Mouse (Mus musculus) CH12.LX (cell line): ENCODE data around the gene Ocrl. TPM values are rescaled to one million over a fixed set of nuclear protein-coding genes. Genes with fewer than 3 reads are reported as not detected.

ENCODE experiments used
- DNase-seq: peaks from one replicate; pipeline ENCODE4 v3.0.0-alpha.2; 2013; ENCODE audit errors: extremely low read depth
- H3K27ac ChIP-seq: 2 replicates; pipeline ENCODE4 v1.5.1; 2012; ENCODE audit warnings: low read depth, mild to moderate bottlenecking, control low read depth, moderate library complexity; ENCODE audit not compliant: insufficient read depth
- H3K27me3 ChIP-seq: replicated peaks from 2 replicates; pipeline ENCODE3; 2012; ENCODE audit warnings: inconsistent platforms
- H3K36me3 ChIP-seq, 2 experiments: replicated peaks in 1 of 2; 2 replicates each; pipeline versions ENCODE3 to v1.6.1; 2012; ENCODE audit warnings: inconsistent platforms in 1 of 2, low read length in 1 of 2, mild to moderate bottlenecking in 1 of 2, mixed read lengths in 1 of 2, moderate library complexity in 1 of 2; ENCODE audit not compliant: control insufficient read depth in 1 of 2, insufficient read depth in 1 of 2
- H3K4me1 ChIP-seq, 2 experiments: 2 replicates each; pipeline ENCODE4 v1.6.1; 2012; ENCODE audit warnings: inconsistent platforms in 1 of 2, moderate library complexity in 1 of 2; ENCODE audit not compliant: insufficient read depth in 2 of 2, control insufficient read depth in 1 of 2
- H3K4me2 ChIP-seq: 2 replicates; pipeline ENCODE4 v1.6.1; 2012; ENCODE audit warnings: low read depth, mild to moderate bottlenecking, control low read depth; ENCODE audit not compliant: poor library complexity, insufficient read depth, severe bottlenecking
- H3K4me3 ChIP-seq, 3 experiments: fragments of 150-350 bp in 1 of 3; sonication (generic) in 1 of 3; replicated peaks in 1 of 3; 2 replicates each; pipeline versions ENCODE3 to v1.5.1; 2011 to 2012; ENCODE audit warnings: low read depth in 2 of 3, low read length in 2 of 3, mild to moderate bottlenecking in 2 of 3, moderate library complexity in 2 of 3, control low read depth in 1 of 3, improper control_type of control experiment in 1 of 3, inconsistent platforms in 1 of 3, mixed read lengths in 1 of 3; ENCODE audit not compliant: poor library complexity in 1 of 3
- H3K79me2 ChIP-seq: replicated peaks from 2 replicates; pipeline ENCODE4 v1.6.1; 2012; ENCODE audit warnings: mild to moderate bottlenecking, moderate library complexity; ENCODE audit not compliant: control insufficient read depth, poor library complexity, insufficient read depth, severe bottlenecking; ENCODE audit errors: extremely low read depth
- H3K9ac ChIP-seq: 2 replicates; pipeline ENCODE4 v1.6.1; 2012; ENCODE audit warnings: low read depth, mild to moderate bottlenecking, control low read depth, moderate library complexity; ENCODE audit not compliant: insufficient read depth
- H3K9me3 ChIP-seq: replicated peaks from 2 replicates; pipeline ENCODE3; 2012; ENCODE audit warnings: low read length, inconsistent platforms, mixed read lengths
- EP300 ChIP-seq: IDR thresholded peaks from 2 replicates; pipeline ENCODE4 v1.6.1; 2011; ENCODE audit warnings: low read length, improper control_type of control experiment
- GABPA ChIP-seq: IDR thresholded peaks from 2 replicates; pipeline ENCODE4 v1.6.1; 2012; ENCODE audit warnings: low read depth, low read length, improper control_type of control experiment, inconsistent platforms; ENCODE audit not compliant: insufficient replicate concordance
- IRF4 ChIP-seq: IDR thresholded peaks from 2 replicates; pipeline ENCODE4 v1.6.1; 2014; ENCODE audit warnings: low read depth, mild to moderate bottlenecking, inconsistent platforms, low read length, improper control_type of control experiment
- JUN ChIP-seq: IDR thresholded peaks from 2 replicates; pipeline ENCODE4 v1.6.1; 2011; ENCODE audit warnings: low read depth, mild to moderate bottlenecking, low read length, improper control_type of control experiment, moderate library complexity; ENCODE audit not compliant: insufficient read depth
- MAFK ChIP-seq: IDR thresholded peaks from 2 replicates; pipeline ENCODE4 v1.6.1; 2011; ENCODE audit warnings: low read length, improper control_type of control experiment; ENCODE audit not compliant: insufficient replicate concordance
- MAZ ChIP-seq: IDR thresholded peaks from 2 replicates; pipeline ENCODE4 v1.6.1; 2012; ENCODE audit warnings: low read depth, mild to moderate bottlenecking, inconsistent platforms, low read length, improper control_type of control experiment, moderate library complexity
- MEF2A ChIP-seq: IDR thresholded peaks from 2 replicates; pipeline ENCODE4 v1.6.1; 2014; ENCODE audit warnings: low read depth, mild to moderate bottlenecking, inconsistent platforms, low read length, improper control_type of control experiment, borderline replicate concordance
- NRF1 ChIP-seq: IDR thresholded peaks from 2 replicates; pipeline ENCODE4 v1.6.1; 2014; ENCODE audit warnings: low read depth, mild to moderate bottlenecking, inconsistent platforms, low read length, improper control_type of control experiment, moderate library complexity
- PAX5 ChIP-seq: IDR thresholded peaks from 2 replicates; pipeline ENCODE4 v1.6.1; 2012; ENCODE audit warnings: low read length, inconsistent platforms, mixed read lengths
- POLR2A ChIP-seq: IDR thresholded peaks from 2 replicates; pipeline ENCODE4 v1.6.1; 2011; ENCODE audit warnings: low read depth, mild to moderate bottlenecking, improper control_type of control experiment, low read length
- TBP ChIP-seq: conservative IDR thresholded peaks from 2 replicates; pipeline ENCODE4 v1.6.1; 2011; ENCODE audit warnings: low read depth, low read length, improper control_type of control experiment
- TCF12 ChIP-seq: IDR thresholded peaks from 2 replicates; pipeline ENCODE4 v1.6.1; 2014; ENCODE audit warnings: low read depth, mild to moderate bottlenecking, inconsistent platforms, low read length, improper control_type of control experiment
- UBTF ChIP-seq: IDR thresholded peaks from 2 replicates; pipeline ENCODE4 v1.6.1; 2012; ENCODE audit warnings: low read depth, mild to moderate bottlenecking, inconsistent platforms, low read length, improper control_type of control experiment, moderate library complexity
- USF2 ChIP-seq: conservative IDR thresholded peaks from 2 replicates; pipeline ENCODE4 v1.6.1; 2011; ENCODE audit warnings: low read depth, low read length, improper control_type of control experiment
- ZC3H11A ChIP-seq: IDR thresholded peaks from 2 replicates; pipeline ENCODE4 v1.6.1; 2012; ENCODE audit warnings: low read depth, mild to moderate bottlenecking, inconsistent platforms, low read length, improper control_type of control experiment
- ZMIZ1 ChIP-seq: IDR thresholded peaks from 2 replicates; pipeline ENCODE4 v1.6.1; 2012; ENCODE audit warnings: low read depth, mild to moderate bottlenecking, inconsistent platforms, low read length, improper control_type of control experiment
- dilution Hi-C: fragments of 300-500 bp; cut with MboI; formaldehyde crosslinking; loops from 2 replicates; pipeline ENCODE4 v1.14.3; 2020; ENCODE audit warnings: low sequenced_read_pairs; ENCODE audit not compliant: extremely low pct_unique_long_range_greater_than_20kb, extremely low pct_ligation_motif_present
- in situ Hi-C: fragments of 300-500 bp; cut with MboI; formaldehyde crosslinking; loops from 3 replicates; pipeline ENCODE4 v1.14.3; 2019; ENCODE audit warnings: low sequenced_read_pairs, low pct_ligation_motif_present, low pct_unique_long_range_greater_than_20kb, mixed read lengths
- polyA plus RNA-seq: library from polyadenylated mRNA; unstranded; fragments of >175 nt; gene quantifications from 2 replicates; pipeline ENCODE4 v1.2.1, GENCODE M21; 2012; ENCODE audit warnings: low read depth; ENCODE audit not compliant: insufficient read length
- total RNA-seq, 2 experiments: library from RNA; depleted of rRNA; stranded (reverse); fragments of 300-350 nt in 1 of 2; fragments of >200 nt in 1 of 2; gene quantifications; 2 replicates each; pipeline ENCODE4 v1.2.3; 2012 to 2014

The Ocrl gene
- total and polyA plus RNA-seq, 3 experiments = 2.6 to 7.1 (median 3.8) TPM

DNA sequence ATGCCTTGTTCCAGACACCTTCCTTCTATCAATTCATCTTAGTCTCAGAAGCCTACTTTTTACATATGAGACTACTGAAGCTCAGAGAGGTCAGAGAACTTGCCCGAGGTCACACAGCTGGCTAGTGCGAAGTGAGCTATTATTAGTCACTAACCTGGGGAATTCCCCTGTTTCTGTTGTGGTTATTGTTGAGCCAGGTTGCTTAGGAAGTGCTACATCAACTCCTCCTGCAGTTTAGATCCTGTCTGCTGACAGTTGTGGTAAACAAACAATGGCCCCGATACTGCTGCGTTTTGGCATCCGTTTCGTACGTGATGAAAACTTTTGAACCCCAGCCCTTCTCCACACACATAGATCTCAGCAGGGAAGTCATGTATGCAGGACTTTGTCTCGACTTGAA, 86.2 kb downstream of the Ocrl start:
- H3K4me2 ChIP-seq = no peak overlapping the region
- no peaks in the 10 kb centered on the region for H3K79me2 ChIP-seq
- H3K9ac ChIP-seq = no peak overlapping the region
- H3K36me3 ChIP-seq = no peaks in the 10 kb centered on the region
- H3K9me3 ChIP-seq = no peaks in the 10 kb centered on the region
- dilution Hi-C loops = no loop called here
- TF ChIP-seq MEF2A = peak; percentile 27; the same call in 1 of the 2 replicates
- TF ChIP-seq POLR2A = no peak
- H3K27me3 ChIP-seq = no peaks in the 10 kb centered on the region
- in situ Hi-C loops = loop anchor here (10.0 kb wide), 2 partner anchors 256 to 406 kb away; partner anchors contain the start of gene Utp14a
- no peak overlapping the region for H3K27ac ChIP-seq
- peaks cover 3 to 12% of the 10 kb centered on the region in 2 experiments; a peak in 3 of 4 replicates for H3K4me1 ChIP-seq
- DNase-seq = peak; percentile 34
- H3K4me3 ChIP-seq = no peak overlapping the region

DNA sequence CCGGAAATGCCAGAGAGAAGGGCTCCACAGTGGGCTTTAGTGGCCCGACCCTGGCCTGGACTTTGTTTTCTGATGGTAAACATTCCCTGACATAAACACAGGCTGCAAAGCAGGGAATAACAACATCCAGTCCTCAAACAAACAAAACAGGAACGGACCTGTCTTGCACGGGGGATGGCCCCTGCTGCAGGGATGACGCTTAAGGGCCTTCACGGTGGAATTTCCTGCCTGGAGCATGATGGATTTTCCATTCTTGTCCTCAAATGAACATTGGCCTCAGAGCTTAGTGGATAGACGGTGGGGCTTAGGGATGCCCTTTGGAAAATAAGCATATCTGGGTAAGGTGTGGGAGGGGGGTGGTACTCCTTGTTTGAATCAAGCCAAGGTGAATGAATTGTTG, 89.0 kb downstream of the Ocrl start:
- Histone ChIP-seq H3K9me3 (no peaks in the 10 kb centered on the region), H3K27me3 (no peaks in the 10 kb centered on the region), H3K79me2 (no peaks in the 10 kb centered on the region), H3K4me2 (no peak overlapping the region), H3K36me3 (no peaks in the 10 kb centered on the region), H3K4me3 (no peak overlapping the region), H3K27ac (no peak overlapping the region), H3K4me1 (peaks cover 3 to 12% of the 10 kb centered on the region in 2 experiments; a peak in 3 of 4 replicates), H3K9ac (no peak overlapping the region)
- TF ChIP-seq TCF12 (no peak), JUN (no peak), ZC3H11A (no peak), MAZ (no peak), UBTF (no peak), NRF1 (no peak)
- DNase-seq = no peak
- in situ Hi-C loops = no loop called here
- dilution Hi-C loops = no loop called here

DNA sequence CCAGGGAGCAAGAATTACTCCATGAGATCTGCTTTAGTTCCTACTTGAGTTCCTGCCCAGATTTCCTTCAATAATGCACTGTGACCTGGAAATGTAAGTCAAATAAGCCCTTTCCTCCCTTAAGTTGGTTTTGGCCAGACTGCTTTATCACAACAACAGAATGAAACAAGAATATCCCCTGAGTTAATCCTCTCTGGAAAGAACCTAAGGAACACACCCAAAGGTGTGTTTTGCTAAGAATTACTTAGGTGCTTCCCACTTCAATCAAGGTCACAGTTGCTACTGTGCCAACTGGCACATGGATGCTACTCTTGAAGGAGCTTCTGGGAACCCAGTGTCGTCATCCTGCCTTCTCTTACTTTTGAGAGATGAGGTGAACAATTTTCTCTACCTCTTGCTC, 92.6 kb downstream of the Ocrl start:
- Histone ChIP-seq H3K4me2 (no peak overlapping the region), H3K4me1 (no peaks in the 10 kb centered on the region), H3K27me3 (no peaks in the 10 kb centered on the region), H3K9me3 (no peaks in the 10 kb centered on the region), H3K9ac (no peak overlapping the region), H3K27ac (no peak overlapping the region), H3K79me2 (no peaks in the 10 kb centered on the region), H3K36me3 (no peaks in the 10 kb centered on the region), H3K4me3 (no peak overlapping the region)
- no peak for TF ChIP-seq ZMIZ1
- TF ChIP-seq PAX5 = no peak
- no peak for TF ChIP-seq MAFK
- no peak for TF ChIP-seq GABPA
- TF ChIP-seq TBP = no peak
- TF ChIP-seq IRF4 = no peak
- no peak for TF ChIP-seq EP300
- no peak for TF ChIP-seq USF2
- DNase-seq = no peak
- dilution Hi-C loops (no loop called here), in situ Hi-C loops (no loop called here)
